ENCODE assay signal across 9 mouse cellular contexts in genomic region chr4:108339277-108339690, GRCm38 (mm10). TPM values are rescaled to one million over a fixed set of nuclear protein-coding genes. Genes with fewer than 3 reads are reported as not detected.
DNase-seq lines count a peak whose midpoint lies in the region; ATAC-seq and TF ChIP-seq lines count a peak whose summit lies in the region.
"Had no signal": no experiment of that assay in that cellular context is flagged by ENCODE, and none has a peak within 500 bp of the region (broad histone marks: within the 10 kb centered on the region; RNA-seq: fewer than 3 reads in every experiment).

No protein-coding gene starts in this region.

- intact Hi-C loops in gastrocnemius, adult 2 months (cut with DNase I) = loop anchor here (2.0 to 10.0 kb wide), 3 partner anchors 150 to 276 kb away; partner anchors contain the start of gene Cc2d1b

- ATAC-seq in erythroblast, adult 5-6 weeks (replicated peaks; ENCODE audit: low FRiP score, poor library complexity, severe bottlenecking) = peak; percentile 64; the same call in 1 of the 2 replicates
- peak; percentile 85 to 86 for ATAC-seq in hematopoietic stem cell, adult 5-6 weeks (replicated peaks in 1 of 2; ENCODE audit: insufficient read depth in 1 of 2, low FRiP score in 2 of 2, low TSS enrichment in 1 of 2, low read depth in 1 of 2, poor library complexity in 2 of 2, severe bottlenecking in 2 of 2)

- H3K27ac ChIP-seq in gastrocnemius, adult 2 months = peak overlapping the region; percentile 20; the same call in 1 of the 2 replicates
- H3K27ac ChIP-seq: macrophage had no signal

- peak; percentile 49 for DNase-seq in gastrocnemius, adult 2 months
- DNase-seq in gastrocnemius, postnatal 25 days = no peak
- DNase-seq in brain, adult 2 months (ENCODE audit: low read depth, low spot score) = peak; percentile 89
- DNase-seq in layer of hippocampus, postnatal 14 days (ENCODE audit: low spot score in 2 of 2) = peak; percentile 71 to 80
- peak; percentile 78 for DNase-seq in lung, postnatal 36 days
- DNase-seq in right cerebral cortex, postnatal 14 days = peak; percentile 57

- no peak overlapping the region for H3K4me3 ChIP-seq in gastrocnemius, adult 2 months

- TF ChIP-seq CTCF in gastrocnemius, adult 2 months (IDR thresholded peaks at IDR 0.05) = peak; percentile 75

RNA-seq across cellular contexts. Expression of gene Coa7, which starts 11.3 kb away (rescaled TPM):
- 10 to 100 TPM; 33.6 to 35.8 TPM for total RNA-seq in gastrocnemius, adult 2 months (2021)
- total RNA-seq in gastrocnemius, postnatal 25 days (2021) = 10 to 100 TPM; 33.6 to 35.4 TPM
- total RNA-seq in erythroblast, adult 5-6 weeks (2015; ENCODE audit: low replicate concordance) = 0.38 and 14.2 TPM in 2 replicates
- 0.51 and 0.70 TPM in 2 replicates for total RNA-seq in erythroblast, adult 5-6 weeks (2017; ENCODE audit: low replicate concordance)
- 8.2 and 13.3 TPM in 2 replicates for total RNA-seq in hematopoietic stem cell, adult 5-6 weeks (2017)
- total RNA-seq in layer of hippocampus, postnatal 14 days (2021) = 10 to 100 TPM; 29.7 to 33.4 TPM

RNA-seq across cellular contexts. Expression of gene Zyg11b, which starts 38.4 kb away (rescaled TPM):
- total RNA-seq in gastrocnemius, adult 2 months (2021) = 10 to 100 TPM; 50.8 to 56.0 TPM
- 10 to 100 TPM; 44.6 to 51.1 TPM for total RNA-seq in gastrocnemius, postnatal 25 days (2021)
- 3.8 and 4.0 TPM in 2 replicates for total RNA-seq in erythroblast, adult 5-6 weeks (2015; ENCODE audit: low replicate concordance)
- total RNA-seq in erythroblast, adult 5-6 weeks (2017; ENCODE audit: low replicate concordance) = 3.8 and 3.9 TPM in 2 replicates
- total RNA-seq in hematopoietic stem cell, adult 5-6 weeks (2017) = 32.3 TPM in 2 replicates
- 100 to 1,000 TPM; 119 to 124 TPM for total RNA-seq in layer of hippocampus, postnatal 14 days (2021)

RNA-seq across cellular contexts. Expression of gene Shisal2a, which starts 43.9 kb away (rescaled TPM):
- not detected for total RNA-seq in gastrocnemius, adult 2 months (2021)
- total RNA-seq in gastrocnemius, postnatal 25 days (2021) = not detected
- total RNA-seq in erythroblast, adult 5-6 weeks (2015; ENCODE audit: low replicate concordance) = not detected in 2 replicates
- total RNA-seq in erythroblast, adult 5-6 weeks (2017; ENCODE audit: low replicate concordance) = not detected in 2 replicates
- total RNA-seq in hematopoietic stem cell, adult 5-6 weeks (2017) = not detected in 2 replicates
- total RNA-seq in layer of hippocampus, postnatal 14 days (2021) = not detected
